Mouse (Mus musculus) ES-E14 (cell line): ENCODE results near the gene Sparc.

Source experiments
- CHD2 ChIP-seq: IDR thresholded peaks from 2 replicates; pipeline ENCODE4 v1.6.1; 2014; ENCODE audit warnings: mild to moderate bottlenecking, low read depth, low read length, inconsistent platforms
- MAFK ChIP-seq: IDR thresholded peaks from 2 replicates; pipeline ENCODE4 v1.6.1; 2014; ENCODE audit warnings: mild to moderate bottlenecking, low read depth, low read length, inconsistent platforms; ENCODE audit not compliant: insufficient read depth
- ZNF384 ChIP-seq: IDR thresholded peaks from 2 replicates; pipeline ENCODE4 v1.6.1; 2012; ENCODE audit warnings: low read depth, low read length, inconsistent platforms

DNA sequence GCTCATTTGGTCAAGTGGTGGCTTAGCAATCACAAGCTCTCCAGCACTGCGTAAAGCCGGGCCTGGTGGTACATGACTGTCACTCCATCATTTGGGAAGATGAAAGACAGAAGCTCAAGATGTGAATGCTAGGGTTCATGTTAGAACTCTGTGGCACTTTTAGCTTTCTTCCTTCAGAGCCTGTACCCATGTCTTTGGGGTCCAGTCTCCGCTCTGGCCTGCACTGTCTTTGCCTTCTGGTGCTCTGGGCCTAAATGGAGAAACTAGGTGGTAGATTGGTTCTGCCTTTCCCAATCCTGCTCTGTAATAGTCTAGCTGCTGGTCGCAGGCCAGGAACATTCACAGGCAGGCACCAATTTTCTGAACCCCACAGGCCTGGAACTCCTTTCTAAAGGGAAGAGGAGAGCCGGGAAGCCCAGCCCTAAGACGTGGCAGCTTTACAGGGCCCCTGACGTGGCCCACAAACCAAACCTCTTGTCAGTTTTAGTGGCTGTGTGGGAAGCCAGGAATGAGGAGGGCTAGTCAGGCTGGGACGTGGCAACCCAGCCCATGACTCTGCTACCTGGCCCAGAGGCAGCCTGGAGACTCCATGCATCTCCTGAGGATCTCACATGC lies 1.9 kb upstream of the Sparc start:
- TF ChIP-seq ZNF384 (no peak), CHD2 (no peak), MAFK (no peak)
